Mouse (Mus musculus) megakaryocyte, adult 5-6 weeks (primary cell): ENCODE measurements around the gene Stap2. TPM values are rescaled to one million over a fixed set of nuclear protein-coding genes. Genes with fewer than 3 reads are reported as not detected.
A peak's percentile ranks its signal among the peaks of the same experiment; 100 is the strongest.

ENCODE experiments used
- ATAC-seq: 2 replicates; pipeline ENCODE4 v1.8.0; 2016; ENCODE audit warnings: mild to moderate bottlenecking, inconsistent platforms; ENCODE audit not compliant: poor library complexity, severe bottlenecking
- total RNA-seq, 2 experiments: library from RNA; stranded (forward) in 1 of 2; stranded (reverse) in 1 of 2; fragments of 153-499, 151-499 nt in 1 of 2; fragments of 221-1000, 200-1000 nt in 1 of 2; gene quantifications; 2 replicates each; pipeline versions ENCODE4 v1.2.3 to v1.2.4; 2015 to 2017

The Stap2 gene
- total RNA-seq, 2 experiments from 2014 or later, result 0.22 to 0.25 TPM

DNA sequence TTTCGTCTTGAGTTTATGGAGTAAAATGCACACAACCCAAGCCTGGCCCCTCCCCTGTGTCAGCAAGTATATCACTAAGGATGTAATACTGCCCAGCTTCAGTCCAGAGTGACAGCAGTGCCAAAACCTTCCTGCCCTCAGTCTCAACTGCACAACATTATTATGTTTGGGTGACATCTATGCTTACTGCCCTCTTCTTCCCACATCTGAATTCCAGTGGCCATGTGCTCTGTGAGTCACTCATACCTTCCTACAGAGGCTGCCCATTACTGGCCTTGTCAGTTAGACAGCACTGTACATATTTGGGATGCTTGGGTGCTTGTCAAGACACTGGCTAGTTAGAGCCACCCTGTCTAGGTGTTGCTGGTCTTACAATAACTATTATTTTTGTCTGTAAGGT, 20.9 kb upstream of the Stap2 start:
- ATAC-seq, result no peak

DNA sequence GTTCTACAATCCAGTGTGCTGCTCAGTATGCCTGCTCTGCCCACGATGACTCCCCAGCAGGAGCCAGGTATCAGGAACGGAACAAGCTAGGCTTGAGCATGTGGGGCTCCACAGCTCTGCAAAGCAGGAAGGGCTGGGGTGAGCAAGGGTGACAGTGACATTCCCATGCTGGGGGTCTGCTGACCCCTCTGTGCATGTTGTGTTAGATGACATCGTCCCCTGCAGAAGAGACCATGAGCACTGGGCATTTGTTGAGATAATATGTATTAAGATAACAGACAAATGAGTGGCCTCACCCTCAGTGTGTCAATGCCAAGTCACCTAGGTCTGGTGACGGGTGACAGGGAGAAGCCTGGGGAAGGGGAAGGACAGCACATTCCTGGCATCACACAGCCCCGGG, 19.5 kb upstream of the Stap2 start:
- ATAC-seq, result no peak

GRCm38 (mm10) chr17:56024476-56024875, 19.1 kb upstream of the Stap2 start:
- ATAC-seq, result no peak

DNA sequence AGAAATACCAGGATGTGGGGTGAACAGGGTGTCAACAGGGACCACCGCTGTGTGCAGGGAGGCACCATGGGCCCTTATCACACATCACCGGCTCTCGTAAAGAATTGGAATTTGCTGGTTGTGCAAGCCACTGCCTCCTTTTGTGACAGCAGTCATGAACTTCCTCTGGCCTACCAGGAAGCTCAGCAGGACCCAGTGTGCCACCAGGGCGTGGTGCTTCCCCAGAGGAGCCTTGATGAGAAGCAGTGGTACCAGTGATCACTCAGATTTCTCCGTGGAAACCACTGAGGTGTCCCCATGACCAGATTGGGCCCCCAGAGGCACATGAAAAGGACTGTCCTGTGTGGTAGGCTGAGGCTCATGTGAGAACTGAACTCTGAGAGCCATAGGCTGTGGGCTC, 18.0 kb upstream of the Stap2 start:
- ATAC-seq, result peak; percentile 87

GRCm38 (mm10) chr17:56022989-56023290, 17.6 kb upstream of the Stap2 start:
- no peak for ATAC-seq

GRCm38 (mm10) chr17:56022131-56022988, 17.0 kb upstream of the Stap2 start:
- ATAC-seq, result no peak

- peak; percentile 25 for ATAC-seq
Observed at GRCm38 (mm10) chr17:56021161-56021910, 16.0 kb upstream of the Stap2 start.

GRCm38 (mm10) chr17:56020400-56021084, 15.2 kb upstream of the Stap2 start:
- no peak for ATAC-seq

DNA sequence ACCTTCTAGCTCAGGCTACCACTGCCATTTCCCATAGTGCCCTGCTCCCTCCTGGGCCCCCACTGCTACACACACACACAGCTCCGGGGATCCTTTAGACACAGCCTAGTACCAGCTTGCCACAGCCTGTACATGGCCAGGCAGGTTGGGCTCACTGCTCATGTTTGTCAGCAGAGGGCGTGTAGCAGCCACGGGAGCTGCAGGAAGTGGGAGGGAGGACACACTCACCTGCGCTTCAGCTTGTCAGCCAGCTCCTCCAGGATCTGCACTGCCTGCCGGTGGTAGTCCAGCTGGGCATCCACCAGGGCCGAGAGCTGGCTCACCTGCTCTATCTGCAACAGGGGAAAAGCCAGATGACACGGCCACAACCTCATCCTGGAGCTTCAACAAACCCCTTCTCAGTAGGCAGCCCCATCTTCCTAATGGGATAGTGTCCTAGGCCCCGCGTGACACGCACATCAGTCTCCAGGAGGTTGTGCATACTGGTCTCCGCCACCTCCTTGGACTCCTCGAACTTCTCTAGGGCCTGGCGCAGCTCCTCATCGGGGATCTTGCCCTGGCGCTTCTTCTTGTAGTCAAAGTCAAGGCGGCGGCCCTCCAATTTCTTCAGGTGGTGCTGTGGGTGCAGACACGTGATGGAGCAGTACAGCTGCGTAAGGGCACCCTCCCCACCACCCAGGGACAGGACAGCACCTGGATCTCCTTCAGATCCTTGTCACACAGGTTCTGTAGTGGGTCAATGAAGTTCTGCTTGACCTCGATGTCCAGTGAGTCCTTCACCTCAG, 13.2 kb upstream of the Stap2 start:
- peak; percentile 39; the same call in 1 of the 2 replicates for ATAC-seq

DNA sequence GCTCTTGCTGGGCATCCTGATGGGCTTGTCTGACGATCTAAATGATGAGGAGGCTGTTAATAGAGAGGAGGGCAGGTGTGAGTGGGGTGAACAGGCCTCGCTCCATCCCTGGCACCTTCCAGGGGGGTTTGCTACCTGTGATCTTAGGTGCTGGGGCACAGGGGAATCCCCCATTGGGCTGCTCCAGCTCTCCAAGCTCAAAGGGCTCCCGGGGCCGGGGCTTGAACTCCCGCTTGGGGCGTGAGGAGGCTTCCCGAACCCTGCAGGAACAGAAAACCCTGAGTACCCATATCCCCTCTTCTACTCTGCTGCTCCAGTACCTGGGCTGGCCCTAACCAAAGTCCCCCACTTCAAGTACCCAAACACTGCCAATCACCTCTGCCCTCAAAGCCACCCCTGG, 12.5 kb upstream of the Stap2 start:
- no peak for ATAC-seq

DNA sequence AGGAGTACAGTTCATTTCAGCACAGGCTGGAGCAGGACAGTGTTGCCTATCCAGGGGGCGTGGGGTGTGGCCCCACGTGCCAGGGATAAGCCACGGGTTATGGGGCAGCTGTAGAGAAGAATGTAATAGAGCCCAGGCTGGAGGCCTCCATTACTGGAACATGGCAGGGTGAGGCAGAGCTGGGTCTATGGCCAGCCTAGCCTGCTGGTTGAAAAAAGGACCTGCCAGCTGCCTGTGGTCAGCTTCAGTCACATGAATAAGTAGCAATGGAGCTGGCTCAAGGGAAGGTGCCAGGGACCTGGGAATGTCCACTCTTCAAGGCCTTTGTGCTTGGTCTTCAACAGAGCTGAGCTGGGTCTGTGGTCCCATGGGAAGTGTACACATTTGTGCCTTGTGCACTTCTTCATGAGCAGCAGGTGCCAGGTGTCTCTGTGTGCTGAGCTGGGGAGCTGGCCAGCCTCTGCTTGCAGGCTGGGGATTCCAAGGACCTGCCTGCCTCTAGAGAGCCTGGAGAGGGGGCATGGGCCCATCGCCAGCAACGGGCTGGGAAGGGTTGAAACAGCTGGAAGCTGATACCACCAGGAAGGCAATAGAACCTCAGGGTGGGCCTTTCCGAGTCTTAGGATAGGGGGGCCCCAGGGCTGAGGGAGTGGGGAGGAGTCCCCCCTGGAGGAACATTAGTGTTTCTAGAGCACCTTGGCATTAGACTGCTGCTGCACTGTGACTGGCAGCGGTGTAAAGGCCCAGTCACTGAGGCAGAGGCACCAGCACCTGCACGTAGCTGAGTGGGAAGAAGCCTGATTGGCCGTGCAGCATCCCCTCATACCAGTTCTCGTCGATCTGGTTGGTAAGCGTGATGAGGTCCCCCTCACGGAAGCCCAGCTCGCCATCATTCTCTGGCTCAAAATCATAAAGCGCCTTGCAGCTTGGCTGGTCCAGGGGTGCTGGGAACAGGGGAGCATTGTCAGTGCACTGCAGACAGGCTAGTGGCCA, 11.7 kb upstream of the Stap2 start:
- ATAC-seq, result no peak

DNA sequence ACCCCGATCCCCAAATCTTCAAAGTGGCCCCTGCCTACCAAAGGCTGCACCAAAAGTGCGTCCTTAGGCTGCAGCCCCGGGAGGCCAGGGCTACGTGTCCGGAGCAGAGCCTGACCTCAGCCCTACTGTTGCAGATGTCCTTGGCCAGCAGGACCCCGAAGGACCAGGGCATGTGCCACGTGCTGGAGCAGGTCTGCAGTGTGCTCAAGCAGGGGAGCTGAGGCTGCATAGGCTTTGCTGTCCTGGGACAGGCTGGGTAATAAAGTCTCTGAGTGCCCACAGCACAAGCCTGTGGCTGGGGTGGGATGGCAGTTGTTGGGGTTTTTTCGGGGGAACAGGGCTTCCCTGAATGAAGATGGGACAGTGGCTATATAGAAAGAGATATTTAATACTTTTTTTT, 11.0 kb upstream of the Stap2 start:
- no peak for ATAC-seq

- no peak for ATAC-seq
Observed at GRCm38 (mm10) chr17:56015293-56015692, 9.9 kb upstream of the Stap2 start.

GRCm38 (mm10) chr17:56011441-56011840, 6.1 kb upstream of the Stap2 start:
- no peak for ATAC-seq

DNA sequence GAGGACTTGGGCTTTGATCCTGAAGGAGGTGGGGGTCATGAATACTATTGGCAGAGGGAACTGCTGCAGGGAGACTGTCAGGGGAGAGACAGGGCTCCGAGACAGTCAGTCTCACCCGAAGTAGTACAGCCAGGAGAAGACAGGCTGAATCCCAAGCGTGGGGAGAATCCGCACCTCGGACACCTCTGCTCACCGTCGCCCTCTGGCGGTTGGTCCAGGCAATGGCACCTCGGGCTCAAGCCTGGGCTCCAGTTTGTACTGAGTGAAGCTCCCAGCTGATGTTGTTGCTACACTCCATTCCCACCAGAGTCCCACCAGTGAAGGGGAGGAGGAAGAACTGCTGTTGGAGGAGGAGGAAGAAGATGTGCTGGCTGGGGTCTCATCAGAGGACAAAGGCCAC, 5.3 kb upstream of the Stap2 start:
- ATAC-seq, result peak; percentile 48

DNA sequence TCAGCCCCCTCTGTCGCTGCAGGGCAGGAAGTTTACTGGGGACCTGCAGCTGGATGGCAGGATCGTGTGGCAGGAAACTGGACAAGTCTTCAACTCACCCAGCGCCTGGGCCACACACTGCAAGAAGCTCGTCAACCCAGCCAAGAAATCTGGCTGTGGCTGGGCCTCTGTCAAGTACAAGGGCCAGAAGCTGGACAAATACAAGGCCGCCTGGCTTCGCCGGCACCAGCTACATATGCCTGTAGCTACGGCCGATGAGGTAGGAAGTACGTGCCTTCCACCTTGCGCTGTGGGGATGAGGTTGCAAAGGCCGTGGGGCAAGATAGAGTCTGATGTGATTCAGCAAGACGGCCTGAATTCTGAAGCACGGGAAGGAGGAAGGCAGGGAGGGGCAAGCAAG, 4.9 kb upstream of the Stap2 start:
- ATAC-seq, result no peak

DNA sequence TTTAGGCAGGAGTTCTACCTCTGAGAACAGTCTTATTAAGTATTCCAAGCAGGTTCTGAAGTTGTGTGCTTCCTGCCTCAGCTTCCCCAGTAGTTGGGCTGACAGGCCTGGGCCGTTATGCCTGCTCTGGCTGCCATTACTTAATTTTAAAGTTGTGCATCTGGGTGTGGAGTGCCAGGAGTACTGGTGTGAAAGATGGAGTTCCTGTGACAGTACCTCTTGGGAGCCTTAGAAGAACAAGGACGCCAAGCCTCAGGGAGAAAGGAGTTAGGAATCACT, 4.5 kb upstream of the Stap2 start:
- ATAC-seq, result no peak

DNA sequence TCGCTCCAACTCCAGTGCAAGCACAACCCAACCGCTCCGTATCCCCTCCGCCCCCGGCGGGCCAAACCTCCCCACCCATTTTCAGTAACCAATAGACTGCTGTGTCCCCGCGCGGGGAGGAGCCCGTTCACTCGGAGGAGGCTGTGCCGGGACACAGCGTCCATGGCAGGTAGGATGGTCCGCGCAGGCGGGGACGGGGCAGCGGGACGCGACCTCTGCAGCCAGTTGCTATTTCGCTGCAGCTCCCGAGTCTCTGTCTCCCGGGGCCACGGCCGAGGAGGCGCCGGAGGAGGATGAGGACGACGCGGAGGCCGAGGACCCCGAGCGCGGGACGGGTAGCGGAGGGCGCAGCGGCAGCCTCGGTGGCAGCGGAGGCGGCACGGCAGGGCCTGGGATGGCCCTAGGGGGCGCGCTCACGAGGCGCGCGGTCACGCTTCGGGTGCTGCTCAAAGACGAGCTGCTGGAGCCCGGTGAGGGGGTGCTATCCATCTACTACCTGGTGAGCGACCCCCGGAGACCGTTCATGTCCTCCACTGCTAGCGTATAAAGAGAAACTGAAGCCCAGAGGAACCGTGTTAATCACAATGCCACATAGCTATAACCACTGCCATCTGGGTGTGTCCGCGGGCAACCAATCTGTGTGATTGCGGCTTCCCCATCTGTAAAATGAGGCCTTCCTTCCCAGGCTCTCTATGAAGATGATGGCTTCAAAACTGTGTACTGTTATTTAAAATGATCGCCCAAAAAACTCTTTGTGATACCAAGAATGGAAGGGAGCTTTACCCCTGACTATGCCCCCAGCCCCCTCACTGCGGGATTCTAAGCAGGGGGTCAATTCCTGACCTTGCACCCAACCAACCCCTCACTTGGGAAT, 3.9 kb upstream of the Stap2 start:
- peak; percentile 86 for ATAC-seq
